Mouse (Mus musculus) c-Kit-positive CD71-positive TER-119-negative erythroid progenitor cells, embryonic 14.5 days (primary cell): ENCODE data around the gene Agt.
A peak's percentile ranks its signal among the peaks of the same experiment; 100 is the strongest.

Experiments used
- DNase-seq: peaks from one replicate; pipeline ENCODE4 v3.0.0-alpha.2; 2013; ENCODE audit warnings: low read depth

Agt gene

GRCm38 (mm10) chr8:124555113-124555750, 14.3 kb downstream of the Agt start:
- DNase-seq = no peak

GRCm38 (mm10) chr8:124551011-124551661, 18.4 kb downstream of the Agt start:
- DNase-seq = no peak

- DNase-seq = no peak
These were observed 21.3 kb downstream of the Agt start for GRCm38 (mm10) chr8:124548187-124548586.

- DNase-seq = no peak
These were observed 22.2 kb downstream of the Agt start for GRCm38 (mm10) chr8:124547269-124547668.

- DNase-seq = no peak
These were observed 22.7 kb downstream of the Agt start for GRCm38 (mm10) chr8:124546815-124547214.

GRCm38 (mm10) chr8:124546371-124546770, 23.1 kb downstream of the Agt start:
- no peak for DNase-seq

GRCm38 (mm10) chr8:124543272-124543671, 26.2 kb downstream of the Agt start:
- DNase-seq = no peak

- no peak for DNase-seq
These were observed 27.5 kb downstream of the Agt start for GRCm38 (mm10) chr8:124542001-124542400.

GRCm38 (mm10) chr8:124540906-124541305, 28.6 kb downstream of the Agt start:
- no peak for DNase-seq

GRCm38 (mm10) chr8:124535451-124535850, 34.1 kb downstream of the Agt start:
- DNase-seq = no peak

- no peak for DNase-seq
These were observed 36.9 kb downstream of the Agt start for GRCm38 (mm10) chr8:124532626-124533025.

GRCm38 (mm10) chr8:124530996-124531395, 38.5 kb downstream of the Agt start:
- no peak for DNase-seq

GRCm38 (mm10) chr8:124530556-124530955, 39.0 kb downstream of the Agt start:
- no peak for DNase-seq

- no peak for DNase-seq
These were observed 39.4 kb downstream of the Agt start for GRCm38 (mm10) chr8:124530076-124530475.

- DNase-seq = no peak
These were observed 43.2 kb downstream of the Agt start for GRCm38 (mm10) chr8:124526261-124526660.

GRCm38 (mm10) chr8:124521946-124522345, 47.6 kb downstream of the Agt start:
- no peak for DNase-seq

- DNase-seq = peak; percentile 84
These were observed 49.0 kb downstream of the Agt start, which contains the start of gene Cog2 for GRCm38 (mm10) chr8:124520249-124521080. Cog2 (plus strand) TSS chr8:124520767.

GRCm38 (mm10) chr8:124517142-124517541, 52.4 kb downstream of the Agt start:
- DNase-seq = no peak

GRCm38 (mm10) chr8:124516525-124516924, 53.0 kb downstream of the Agt start:
- DNase-seq = no peak

- DNase-seq = no peak
These were observed 53.5 kb downstream of the Agt start for GRCm38 (mm10) chr8:124516039-124516438.

GRCm38 (mm10) chr8:124509156-124509555, 60.4 kb downstream of the Agt start:
- no peak for DNase-seq

- DNase-seq = no peak
These were observed 61.2 kb downstream of the Agt start for GRCm38 (mm10) chr8:124508321-124508695.
